Mouse (Mus musculus) bone marrow, adult 2 months (tissue): Measurements from ENCODE around the gene Pou6f1.

ENCODE experiments used
- CTCF ChIP-seq: fragments of 200-500 bp; IDR thresholded peaks from 2 replicates; pipeline ENCODE4 v1.5.1; 2011; ENCODE audit warnings: low read length, control low read depth; ENCODE audit not compliant: control insufficient read depth, insufficient read depth
- POLR2A ChIP-seq: fragments of 200-500 bp; IDR thresholded peaks from 2 replicates; pipeline ENCODE4 v1.6.1; 2011; ENCODE audit warnings: low read depth, mild to moderate bottlenecking, control low read depth, low read length, borderline replicate concordance; ENCODE audit not compliant: control insufficient read depth

GRCm38 (mm10) chr15:100555965-100556364 lies 43.8 kb downstream of the Pou6f1 start:
- TF ChIP-seq CTCF (no peak), POLR2A (no peak)
